Mouse (Mus musculus) ES-Bruce4 (cell line): ENCODE results near the gene Arhgap17.

Experiments used
- CTCF ChIP-seq: IDR thresholded peaks from one replicate; pipeline ENCODE4 v1.8.1; 2011; ENCODE audit warnings: low read depth, low read length
- POLR2A ChIP-seq: IDR thresholded peaks from one replicate; pipeline ENCODE4 v1.8.1; 2011; ENCODE audit warnings: low read length; ENCODE audit not compliant: insufficient read depth

DNA sequence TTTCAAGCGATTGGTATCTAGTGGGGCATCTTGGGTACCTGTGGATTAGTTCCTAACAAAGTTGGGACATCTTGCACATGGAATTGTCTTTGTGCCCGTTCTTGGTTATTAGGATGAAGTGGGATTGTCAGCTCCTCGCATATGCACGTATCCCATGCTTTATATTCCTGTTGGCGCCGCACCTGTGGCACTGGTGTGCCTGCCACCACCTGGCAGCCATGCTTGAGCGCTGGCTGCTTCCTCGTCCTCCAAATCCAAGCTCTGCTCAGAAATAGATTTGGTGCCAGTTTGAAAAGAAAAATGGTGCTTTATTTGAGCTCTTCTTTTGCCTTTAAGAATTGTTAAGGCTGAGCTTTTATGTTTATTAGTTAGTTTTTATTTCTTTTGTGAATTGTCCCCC lies 28.2 kb upstream of the Arhgap17 start:
- TF ChIP-seq CTCF (no peak), POLR2A (no peak)
